Mouse (Mus musculus): ENCODE data around the gene Bmi1. TPM values are rescaled to one million over a fixed set of nuclear protein-coding genes. Genes with fewer than 3 reads are reported as not detected.
A peak's percentile ranks its signal among the peaks of the same experiment; 100 is the strongest.

Bmi1 gene
- polyA plus RNA-seq (2015; fragmentation: Nextera tagmentation; extraction: Ambion mirVana) = 34.8 and 40.9 TPM in 2 replicates

DNA sequence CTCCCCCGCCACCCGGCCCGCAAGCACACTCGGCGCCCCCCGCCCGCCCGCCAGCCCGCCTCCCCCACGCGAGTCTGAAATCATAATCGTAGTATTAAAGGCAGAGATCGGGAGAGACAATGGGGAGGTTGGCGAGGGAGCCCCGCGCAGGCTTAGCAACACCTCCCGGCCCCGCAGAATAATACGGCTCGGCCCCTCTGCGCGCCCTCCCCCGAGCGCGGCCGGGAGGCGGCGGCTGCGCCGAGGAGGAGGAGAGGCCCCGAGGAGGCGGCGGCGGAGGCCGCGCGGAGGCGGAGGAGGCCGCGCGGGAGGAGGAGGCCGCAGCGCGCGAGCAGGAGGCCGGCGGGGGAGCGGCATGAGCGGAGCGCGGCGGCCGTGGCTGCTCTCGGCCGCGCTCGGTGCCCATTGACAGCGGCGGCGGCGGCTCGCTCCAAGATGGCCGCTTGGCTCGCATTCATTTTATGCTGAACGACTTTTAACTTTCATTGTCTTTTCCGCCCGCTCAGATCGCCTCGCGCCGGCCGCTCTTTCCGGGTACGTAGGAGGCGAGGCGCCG lies at the start of gene Bmi1:
Bmi1 (plus strand) TSS at position 83 of the 556 bp plus-strand sequence.
- peak within 1 kb of the TSS; percentile 98 for H3K9ac ChIP-seq (replicated peaks; ENCODE audit: low read depth, low read length)
- H3K27ac ChIP-seq (ENCODE audit: low read length) = peak within 1 kb of the TSS; percentile 97
- no peaks in the 10 kb centered on the region for H3K36me3 ChIP-seq (ENCODE audit: control insufficient read depth, insufficient read depth)
- peaks cover 15% of the 10 kb centered on the region for H3K27me3 ChIP-seq (replicated peaks; ENCODE audit: control insufficient read depth, insufficient read depth, low read length)
- WGBS = 0% methylated on average over 45 of the region's 77 CpGs
- H3K4me2 ChIP-seq (ENCODE audit: low read length) = peak within 1 kb of the TSS; percentile 67
- H3K4me1 ChIP-seq (replicated peaks; ENCODE audit: control insufficient read depth, insufficient read depth, low read length) = peaks cover 35% of the 10 kb centered on the region
- no peaks in the 10 kb centered on the region for H3K9me3 ChIP-seq (ENCODE audit: control insufficient read depth, low read length)
- peak; percentile 72 for ATAC-seq
- peak within 1 kb of the TSS; percentile 94 for H3K4me3 ChIP-seq (replicated peaks; ENCODE audit: low read length)

DNA sequence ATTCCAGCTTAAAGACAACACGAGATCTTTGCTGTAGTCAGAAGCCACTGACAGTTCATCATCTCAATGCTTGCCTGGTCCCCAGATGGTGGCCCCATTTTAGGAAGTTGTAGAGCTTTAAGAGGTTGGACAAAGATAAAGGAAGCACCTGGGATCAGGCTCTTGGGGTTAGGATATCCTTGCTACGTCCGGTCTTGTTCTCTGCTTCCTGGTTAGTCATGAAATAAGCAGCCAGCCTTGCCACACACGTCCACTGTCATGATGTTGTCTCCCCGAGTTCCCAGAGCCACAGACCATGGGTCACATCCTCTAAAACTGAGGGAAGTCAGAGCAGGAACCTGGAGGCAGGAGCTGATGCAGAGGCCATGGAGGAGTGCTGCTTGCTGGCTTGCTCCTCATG lies 46.3 kb upstream of the Bmi1 start:
- 82% methylated on average over 5 of the region's 5 CpGs for WGBS
- no peak overlapping the region for H3K27ac ChIP-seq (ENCODE audit: low read length)

DNA sequence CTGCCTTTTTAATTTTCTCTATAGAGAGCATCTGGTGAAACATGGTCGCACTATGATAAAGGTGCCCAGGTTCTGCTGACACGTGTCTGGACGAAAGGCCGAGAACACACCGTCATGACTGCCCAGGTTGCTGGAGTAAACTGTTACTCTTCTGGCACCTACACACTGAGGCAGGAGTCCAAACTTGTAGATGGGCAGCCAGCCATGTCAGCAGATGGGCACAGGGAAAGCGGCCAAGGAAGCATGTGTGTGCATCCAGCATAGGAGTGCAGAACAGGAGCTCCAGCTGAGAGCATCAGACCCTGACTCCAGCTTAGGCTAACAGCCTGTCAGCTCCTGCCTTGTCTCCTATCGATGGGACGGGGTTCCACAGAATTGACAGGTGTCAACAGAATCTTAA lies 41.8 kb upstream of the Bmi1 start:
- H3K27ac ChIP-seq (ENCODE audit: low read length) = no peak overlapping the region
- H3K4me1 ChIP-seq (replicated peaks; ENCODE audit: control insufficient read depth, insufficient read depth, low read length) = peaks cover 4% of the 10 kb centered on the region; the same call in 1 of the 2 replicates
- H3K4me2 ChIP-seq (ENCODE audit: low read length) = no peak overlapping the region
- H3K27me3 ChIP-seq (replicated peaks; ENCODE audit: control insufficient read depth, insufficient read depth, low read length) = no peaks in the 10 kb centered on the region
- H3K9ac ChIP-seq (replicated peaks; ENCODE audit: low read depth, low read length) = no peak overlapping the region
- H3K9me3 ChIP-seq (ENCODE audit: control insufficient read depth, low read length) = no peaks in the 10 kb centered on the region
- peak; percentile 95 for ATAC-seq
- WGBS = 39% methylated on average over 8 of the region's 8 CpGs
- no peaks in the 10 kb centered on the region for H3K36me3 ChIP-seq (ENCODE audit: control insufficient read depth, insufficient read depth)
- no peak overlapping the region for H3K4me3 ChIP-seq (replicated peaks; ENCODE audit: low read length)

More for the DNA sequence above, 46.3 kb upstream of the Bmi1 start:
- H3K9ac ChIP-seq (replicated peaks; ENCODE audit: low read depth, low read length) = no peak overlapping the region
- no peaks in the 10 kb centered on the region for H3K36me3 ChIP-seq (ENCODE audit: control insufficient read depth, insufficient read depth)
- H3K4me1 ChIP-seq (replicated peaks; ENCODE audit: control insufficient read depth, insufficient read depth, low read length) = peaks cover 4% of the 10 kb centered on the region; the same call in 1 of the 2 replicates
- H3K27me3 ChIP-seq (replicated peaks; ENCODE audit: control insufficient read depth, insufficient read depth, low read length) = no peaks in the 10 kb centered on the region
- H3K4me3 ChIP-seq (replicated peaks; ENCODE audit: low read length) = no peak overlapping the region
- no peak overlapping the region for H3K4me2 ChIP-seq (ENCODE audit: low read length)
- no peaks in the 10 kb centered on the region for H3K9me3 ChIP-seq (ENCODE audit: control insufficient read depth, low read length)
- ATAC-seq = no peak

DNA sequence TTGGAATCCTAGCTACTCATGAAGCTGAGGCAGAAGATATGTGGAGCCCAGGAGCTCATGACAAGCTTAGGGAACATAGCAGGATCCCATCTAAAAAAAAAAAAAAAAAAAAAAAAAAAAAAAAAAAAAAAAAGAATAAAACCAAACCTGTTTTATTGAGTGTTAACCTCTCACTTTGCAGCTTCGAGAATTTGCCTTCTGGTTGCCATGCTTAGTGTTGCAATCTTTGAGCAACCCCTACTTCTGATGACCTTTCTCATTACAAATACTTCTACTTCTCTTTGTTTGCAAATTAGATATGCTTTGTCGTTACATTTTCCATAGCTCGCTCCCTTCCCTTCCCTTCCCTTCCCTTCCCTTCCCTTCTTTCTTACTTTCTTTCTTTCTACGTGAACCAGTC lies 28.3 kb upstream of the Bmi1 start:
- no peaks in the 10 kb centered on the region for H3K4me1 ChIP-seq (replicated peaks; ENCODE audit: control insufficient read depth, insufficient read depth, low read length)
- H3K4me2 ChIP-seq (ENCODE audit: low read length) = no peak overlapping the region
- no peak overlapping the region for H3K27ac ChIP-seq (ENCODE audit: low read length)
- no peaks in the 10 kb centered on the region for H3K9me3 ChIP-seq (ENCODE audit: control insufficient read depth, low read length)
- no peaks in the 10 kb centered on the region for H3K27me3 ChIP-seq (replicated peaks; ENCODE audit: control insufficient read depth, insufficient read depth, low read length)
- no peak for ATAC-seq
- no peak overlapping the region for H3K4me3 ChIP-seq (replicated peaks; ENCODE audit: low read length)
- 80% methylated on average over 3 of the region's 4 CpGs for WGBS
- H3K9ac ChIP-seq (replicated peaks; ENCODE audit: low read depth, low read length) = no peak overlapping the region
- H3K36me3 ChIP-seq (ENCODE audit: control insufficient read depth, insufficient read depth) = no peaks in the 10 kb centered on the region

DNA sequence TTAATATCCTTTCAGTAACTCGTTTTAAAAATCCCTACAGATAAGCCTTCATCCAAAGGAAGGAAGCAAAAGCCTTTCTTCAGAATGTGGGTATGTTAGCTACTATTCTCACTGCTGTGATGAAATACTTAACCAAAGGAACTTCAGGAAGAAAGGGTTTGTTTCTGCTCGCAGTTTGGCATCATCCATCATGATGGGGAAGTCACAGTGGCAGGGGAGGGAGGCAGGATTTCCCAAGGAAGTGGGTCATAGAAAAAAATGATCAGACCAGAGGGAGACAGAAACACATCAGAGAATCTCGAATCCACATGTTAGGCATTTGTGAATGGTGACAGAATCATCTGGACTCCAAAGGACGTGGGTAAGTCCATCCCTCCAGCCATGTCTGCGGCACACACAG lies 22.0 kb upstream of the Bmi1 start:
- Histone ChIP-seq H3K9me3 (ENCODE audit: control insufficient read depth, low read length) (no peaks in the 10 kb centered on the region), H3K4me2 (ENCODE audit: low read length) (no peak overlapping the region), H3K4me3 (replicated peaks; ENCODE audit: low read length) (no peak overlapping the region), H3K27me3 (replicated peaks; ENCODE audit: control insufficient read depth, insufficient read depth, low read length) (no peaks in the 10 kb centered on the region), H3K27ac (ENCODE audit: low read length) (no peak overlapping the region), H3K36me3 (ENCODE audit: control insufficient read depth, insufficient read depth) (no peaks in the 10 kb centered on the region), H3K4me1 (replicated peaks; ENCODE audit: control insufficient read depth, insufficient read depth, low read length) (no peaks in the 10 kb centered on the region), H3K9ac (replicated peaks; ENCODE audit: low read depth, low read length) (no peak overlapping the region)
- ATAC-seq = no peak
- 79% methylated on average over 5 of the region's 5 CpGs for WGBS

DNA sequence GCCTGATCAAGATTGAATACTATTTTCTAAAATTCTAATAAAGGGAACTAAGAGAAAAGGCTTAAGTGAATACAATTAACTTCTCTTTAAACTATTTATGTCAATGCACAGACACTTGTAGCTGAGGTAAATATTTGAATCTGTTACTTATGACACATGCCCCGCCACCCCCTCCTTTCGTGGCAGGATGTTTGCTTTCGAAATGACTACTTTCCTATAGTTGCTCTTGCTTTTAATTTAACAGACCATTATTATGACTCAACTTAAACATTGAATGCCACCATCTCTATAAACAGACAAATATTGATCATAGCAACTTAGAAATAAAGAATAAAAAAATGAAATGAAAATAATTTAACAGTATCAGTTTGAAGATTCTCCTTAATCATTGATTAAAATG lies 12.8 kb upstream of the Bmi1 start:
- Histone ChIP-seq H3K4me3 (replicated peaks; ENCODE audit: low read length) (no peak overlapping the region), H3K27me3 (replicated peaks; ENCODE audit: control insufficient read depth, insufficient read depth, low read length) (no peaks in the 10 kb centered on the region), H3K4me2 (ENCODE audit: low read length) (no peak overlapping the region), H3K27ac (ENCODE audit: low read length) (no peak overlapping the region), H3K4me1 (replicated peaks; ENCODE audit: control insufficient read depth, insufficient read depth, low read length) (no peaks in the 10 kb centered on the region), H3K9ac (replicated peaks; ENCODE audit: low read depth, low read length) (no peak overlapping the region), H3K9me3 (ENCODE audit: control insufficient read depth, low read length) (no peaks in the 10 kb centered on the region), H3K36me3 (ENCODE audit: control insufficient read depth, insufficient read depth) (no peaks in the 10 kb centered on the region)
- no peak for ATAC-seq
- WGBS = 94% methylated on average over 3 of the region's 3 CpGs

DNA sequence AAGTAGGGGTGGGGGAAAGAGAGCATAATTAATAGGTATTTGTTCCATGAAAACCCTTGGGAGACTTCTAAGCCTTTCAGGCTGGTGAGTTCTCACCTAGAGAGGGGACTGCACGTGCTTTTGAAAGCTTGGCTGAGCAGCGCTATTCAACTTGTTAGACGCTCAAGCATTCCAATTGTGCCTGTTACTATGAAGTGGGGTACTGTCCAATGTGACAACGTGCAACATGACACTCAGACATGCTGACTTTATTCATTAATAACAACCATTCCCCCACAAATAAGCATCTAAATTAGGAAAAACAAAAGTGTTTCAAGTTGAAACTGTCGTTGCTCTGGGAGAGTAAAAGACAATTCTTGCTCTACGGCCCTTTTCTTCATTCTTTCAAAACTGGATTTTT lies 5.8 kb upstream of the Bmi1 start:
- Histone ChIP-seq H3K4me3 (replicated peaks; ENCODE audit: low read length) (no peak overlapping the region), H3K27ac (ENCODE audit: low read length) (no peak overlapping the region)
- WGBS = 9% methylated on average over 6 of the region's 6 CpGs

DNA sequence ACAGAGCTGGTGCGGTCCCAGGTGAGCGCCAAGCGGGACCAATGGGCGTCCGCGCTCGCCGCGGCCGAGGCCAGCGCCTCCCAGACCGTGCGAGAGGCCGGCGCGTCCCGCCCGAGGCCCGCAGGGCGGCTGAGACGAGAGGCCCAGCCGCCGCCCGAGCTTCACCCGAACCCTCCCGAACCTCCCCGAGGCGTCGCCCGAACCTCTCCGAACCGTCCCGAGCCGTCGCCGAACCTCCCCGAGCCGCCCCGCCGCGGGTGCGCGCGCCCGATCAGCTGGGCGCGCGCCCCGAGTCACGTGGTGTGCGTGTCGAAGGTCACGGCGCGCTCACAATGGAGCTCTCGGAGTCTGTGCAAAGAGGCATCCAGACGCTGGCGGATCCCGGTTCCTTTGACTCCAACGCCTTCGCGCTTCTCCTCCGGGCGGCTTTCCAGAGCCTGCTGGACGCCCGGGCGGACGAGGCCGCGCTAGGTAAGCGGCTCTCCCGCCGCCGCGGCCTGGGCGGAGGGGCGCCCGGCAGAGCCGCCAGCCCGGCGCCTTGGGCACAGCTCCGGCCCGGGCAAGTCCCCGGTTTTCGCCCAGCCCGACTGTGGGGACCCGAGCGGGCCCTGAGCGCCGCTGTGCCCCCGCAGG lies 4.6 kb upstream of the Bmi1 start, which contains the start of gene Commd3:
Commd3 (plus strand) TSS at position 252 of the 633 bp plus-strand sequence.
- ATAC-seq = peak; percentile 86
- no peaks in the 10 kb centered on the region for H3K9me3 ChIP-seq (ENCODE audit: control insufficient read depth, low read length)
- H3K4me2 ChIP-seq (ENCODE audit: low read length) = peak within 1 kb of the TSS; percentile 67
- peaks cover 2% of the 10 kb centered on the region; the same call in 1 of the 2 replicates for H3K27me3 ChIP-seq (replicated peaks; ENCODE audit: control insufficient read depth, insufficient read depth, low read length)
- peaks cover 14% of the 10 kb centered on the region for H3K4me1 ChIP-seq (replicated peaks; ENCODE audit: control insufficient read depth, insufficient read depth, low read length)
- peak within 1 kb of the TSS; percentile 99 for H3K9ac ChIP-seq (replicated peaks; ENCODE audit: low read depth, low read length)
- H3K36me3 ChIP-seq (ENCODE audit: control insufficient read depth, insufficient read depth) = no peaks in the 10 kb centered on the region
- under 1% methylated on average over 85 of the region's 91 CpGs for WGBS
- H3K27ac ChIP-seq (ENCODE audit: low read length) = peak within 1 kb of the TSS; percentile 99
- peak within 1 kb of the TSS; percentile 79 for H3K4me3 ChIP-seq (replicated peaks; ENCODE audit: low read length)

More for the DNA sequence above, 5.8 kb upstream of the Bmi1 start:
- Histone ChIP-seq H3K9me3 (ENCODE audit: control insufficient read depth, low read length) (no peaks in the 10 kb centered on the region), H3K27me3 (replicated peaks; ENCODE audit: control insufficient read depth, insufficient read depth, low read length) (peaks cover 2% of the 10 kb centered on the region; the same call in 1 of the 2 replicates), H3K4me1 (replicated peaks; ENCODE audit: control insufficient read depth, insufficient read depth, low read length) (peaks cover 14% of the 10 kb centered on the region), H3K4me2 (ENCODE audit: low read length) (no peak overlapping the region), H3K36me3 (ENCODE audit: control insufficient read depth, insufficient read depth) (no peaks in the 10 kb centered on the region), H3K9ac (replicated peaks; ENCODE audit: low read depth, low read length) (no peak overlapping the region)
- no peak for ATAC-seq

DNA sequence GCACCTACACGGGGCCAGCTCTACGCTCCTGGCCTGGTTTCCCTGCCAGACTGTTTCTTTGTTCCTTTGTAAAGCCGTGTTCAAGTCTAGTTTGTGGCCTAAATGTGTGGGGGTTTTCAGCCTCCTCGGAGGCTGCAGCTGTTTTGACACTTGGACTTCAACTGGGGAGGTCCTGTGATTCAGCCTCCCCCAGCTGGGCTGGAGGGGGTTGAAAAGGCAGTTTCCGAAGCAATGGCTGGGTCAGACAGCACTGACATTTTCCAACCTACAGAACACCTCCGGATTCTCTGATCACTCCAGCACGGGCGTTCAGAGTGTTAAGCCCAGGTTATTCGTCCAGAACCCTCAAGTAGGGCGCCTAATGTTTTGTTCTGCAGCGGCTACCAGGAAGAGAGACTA lies 4.1 kb upstream of the Bmi1 start:
- 2% methylated on average over 11 of the region's 11 CpGs for WGBS
- Histone ChIP-seq H3K36me3 (ENCODE audit: control insufficient read depth, insufficient read depth) (no peaks in the 10 kb centered on the region), H3K4me2 (ENCODE audit: low read length) (peak overlapping the region; percentile 67), H3K4me3 (replicated peaks; ENCODE audit: low read length) (peak overlapping the region; percentile 79), H3K27me3 (replicated peaks; ENCODE audit: control insufficient read depth, insufficient read depth, low read length) (peaks cover 2% of the 10 kb centered on the region; the same call in 1 of the 2 replicates), H3K9ac (replicated peaks; ENCODE audit: low read depth, low read length) (peak overlapping the region; percentile 99), H3K9me3 (ENCODE audit: control insufficient read depth, low read length) (no peaks in the 10 kb centered on the region), H3K4me1 (replicated peaks; ENCODE audit: control insufficient read depth, insufficient read depth, low read length) (peaks cover 14% of the 10 kb centered on the region), H3K27ac (ENCODE audit: low read length) (peak overlapping the region; percentile 99)
- ATAC-seq = no peak

All from forebrain, embryonic 16.5 days (tissue).